Mouse (Mus musculus) ES-E14 (cell line): ENCODE results near the gene Hoxb3.

Source experiments
- CHD2 ChIP-seq: IDR thresholded peaks from 2 replicates; pipeline ENCODE4 v1.6.1; 2014; ENCODE audit warnings: mild to moderate bottlenecking, low read depth, low read length, inconsistent platforms
- HCFC1 ChIP-seq: IDR thresholded peaks from 2 replicates; pipeline ENCODE4 v1.6.1; 2012; ENCODE audit warnings: low read length, inconsistent platforms, borderline replicate concordance; ENCODE audit not compliant: insufficient read depth
- ZC3H11A ChIP-seq: IDR thresholded peaks from 2 replicates; pipeline ENCODE4 v1.6.1; 2012; ENCODE audit warnings: low read depth, mild to moderate bottlenecking, inconsistent platforms, low read length, borderline replicate concordance
- ZNF384 ChIP-seq: IDR thresholded peaks from 2 replicates; pipeline ENCODE4 v1.6.1; 2012; ENCODE audit warnings: low read depth, low read length, inconsistent platforms

DNA sequence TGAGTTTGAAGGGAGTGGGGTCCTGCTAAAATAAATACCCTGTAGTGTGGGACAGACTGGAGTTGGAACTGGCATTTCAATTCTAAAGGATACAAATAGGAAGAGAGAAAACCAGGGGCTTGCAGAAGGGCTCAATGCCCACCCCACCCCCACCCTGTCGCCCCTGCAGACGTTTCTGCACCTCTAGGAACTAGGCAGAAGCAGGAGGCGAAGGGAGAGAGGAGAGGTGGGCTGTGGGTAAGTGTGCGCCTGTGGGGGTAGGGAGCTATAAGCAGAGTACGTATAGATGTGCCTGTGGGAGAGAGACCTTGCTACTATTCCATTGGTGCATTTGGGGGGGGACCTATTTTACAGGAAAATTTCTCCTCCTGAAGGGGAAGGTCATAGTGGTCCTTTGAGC, 4.6 kb downstream of the Hoxb3 start:
- TF ChIP-seq ZNF384 = no peak
- no peak for TF ChIP-seq HCFC1
- no peak for TF ChIP-seq CHD2
- no peak for TF ChIP-seq ZC3H11A
